Mouse (Mus musculus) cerebellum, postnatal 36 days (tissue): ENCODE measurements around the gene Calm2.

Source experiments
- DNase-seq, 2 experiments: peaks; one replicate each; pipeline ENCODE4 v3.0.0; 2021 to 2022; ENCODE audit warnings: mixed read lengths in 2 of 2

The Calm2 gene

DNA sequence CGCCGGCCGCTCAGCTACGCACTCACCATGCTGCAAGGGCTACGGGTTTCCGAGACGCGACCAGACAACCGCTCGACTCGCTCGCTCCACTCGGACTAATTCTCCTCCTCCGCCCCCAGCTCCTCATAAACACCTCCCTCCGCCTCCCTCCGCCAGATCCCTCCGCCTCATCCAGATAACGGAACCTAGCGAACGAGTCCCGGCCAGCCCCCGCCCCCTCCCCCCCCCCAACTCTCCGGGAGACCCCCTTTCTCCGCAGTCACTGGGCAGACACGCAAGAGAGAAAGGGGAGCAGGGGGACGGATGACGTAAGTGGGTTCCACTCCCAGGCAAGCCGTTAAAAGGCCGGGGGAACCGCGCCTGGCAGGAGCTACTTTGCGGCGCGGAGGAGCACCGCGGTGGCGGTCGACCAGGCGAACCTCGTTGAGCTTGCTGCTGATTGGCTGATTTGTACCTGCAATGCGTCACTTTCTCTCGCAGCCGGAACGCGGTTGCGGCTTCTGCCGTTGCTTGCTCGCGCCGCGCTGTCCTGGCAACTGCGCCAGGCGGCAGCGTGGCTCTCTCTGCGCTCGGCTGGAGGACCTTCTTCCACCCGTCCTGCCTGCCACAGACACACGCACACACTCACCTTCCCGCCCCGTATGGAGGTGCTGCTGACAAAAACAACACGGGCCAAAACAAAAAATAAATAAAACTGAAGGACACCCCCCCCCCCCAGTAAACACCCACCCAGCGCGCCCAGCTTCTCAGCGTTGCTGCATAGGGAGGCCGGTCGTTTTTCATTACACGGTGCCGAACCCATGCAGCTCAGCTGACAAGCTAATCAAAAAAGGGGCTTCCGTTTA is at the start of gene Calm2:
Calm2 (minus strand) TSS at position 169 of the 845 bp plus-strand sequence.
- peak; percentile 98 for DNase-seq

DNA sequence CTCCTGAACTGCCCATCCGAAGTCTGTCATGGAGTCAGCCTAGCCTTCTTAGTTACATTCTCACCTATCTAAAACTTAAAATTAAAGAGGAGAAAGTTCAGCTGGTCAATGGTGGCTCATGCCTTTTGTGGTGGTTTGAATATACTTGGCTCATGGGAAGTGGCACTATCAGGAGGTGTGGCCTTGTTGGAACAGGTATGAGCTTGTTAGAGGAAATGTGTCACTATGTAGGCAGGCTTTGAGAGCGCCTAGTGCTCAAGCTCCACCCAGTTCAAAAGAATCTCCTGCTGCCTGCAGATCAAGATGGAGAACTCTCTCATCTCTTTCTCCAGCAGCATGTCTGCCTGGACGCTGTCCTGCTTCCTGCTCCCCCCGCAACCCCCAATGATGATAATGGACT is 48.8 kb upstream of the Calm2 start:
- DNase-seq = no peak

DNA sequence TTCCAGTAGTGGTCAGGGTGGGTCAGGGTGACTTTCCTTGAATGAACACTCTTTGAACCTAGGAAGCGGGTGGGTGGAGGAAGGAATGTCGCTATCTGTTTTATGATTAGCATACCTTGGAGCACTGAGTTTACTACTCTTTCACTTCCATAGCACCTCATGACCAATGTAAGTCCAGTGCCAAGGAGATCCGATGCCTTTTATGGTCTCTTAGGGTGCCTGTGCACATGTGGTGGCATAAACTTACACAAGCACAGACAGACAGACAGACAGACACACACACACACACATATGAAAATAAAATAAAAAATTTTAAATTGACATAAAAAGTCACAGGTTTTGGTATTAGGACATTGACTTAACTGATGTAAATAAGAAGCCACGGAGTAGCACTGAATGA is 47.6 kb upstream of the Calm2 start:
- DNase-seq = no peak

DNA sequence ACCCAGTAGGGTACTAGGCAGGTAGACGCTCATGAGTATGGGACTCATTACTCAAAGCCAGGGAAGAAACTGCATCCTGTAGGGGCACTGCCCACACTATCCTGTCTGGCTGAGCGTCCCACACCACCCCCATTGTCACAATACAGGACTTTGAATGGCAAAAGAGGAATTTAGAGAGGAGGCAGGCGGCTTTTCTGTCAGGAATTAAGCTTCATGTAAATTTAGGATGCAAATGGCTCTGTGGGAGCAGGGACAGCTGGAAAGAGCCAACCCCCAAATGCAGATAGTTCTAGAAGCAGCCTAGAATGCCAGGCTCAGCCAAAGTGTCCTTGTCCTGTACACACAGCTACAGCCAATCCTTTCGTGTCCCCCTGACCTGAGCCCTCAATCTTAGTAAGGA is 45.6 kb upstream of the Calm2 start:
- no peak for DNase-seq

DNA sequence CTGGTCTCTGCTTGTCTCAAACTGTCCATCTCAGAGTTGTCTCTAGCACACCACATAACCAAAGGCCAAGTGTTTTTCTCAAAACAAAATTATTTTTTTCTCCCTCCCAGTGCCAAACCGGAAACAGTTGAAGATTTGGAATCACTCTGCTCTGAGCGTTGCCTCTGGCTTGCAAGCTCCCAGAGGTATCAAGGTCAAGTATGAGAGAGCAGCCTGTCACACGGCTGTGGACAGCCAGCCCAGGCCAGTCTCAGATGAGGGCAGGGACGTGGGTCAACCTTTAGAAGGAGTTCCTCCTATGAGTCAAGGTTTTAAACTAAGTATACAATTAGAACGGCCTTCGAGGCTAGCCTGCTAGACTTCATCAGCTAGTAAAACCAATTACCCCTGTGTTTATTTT is 43.6 kb upstream of the Calm2 start:
- DNase-seq = no peak

DNA sequence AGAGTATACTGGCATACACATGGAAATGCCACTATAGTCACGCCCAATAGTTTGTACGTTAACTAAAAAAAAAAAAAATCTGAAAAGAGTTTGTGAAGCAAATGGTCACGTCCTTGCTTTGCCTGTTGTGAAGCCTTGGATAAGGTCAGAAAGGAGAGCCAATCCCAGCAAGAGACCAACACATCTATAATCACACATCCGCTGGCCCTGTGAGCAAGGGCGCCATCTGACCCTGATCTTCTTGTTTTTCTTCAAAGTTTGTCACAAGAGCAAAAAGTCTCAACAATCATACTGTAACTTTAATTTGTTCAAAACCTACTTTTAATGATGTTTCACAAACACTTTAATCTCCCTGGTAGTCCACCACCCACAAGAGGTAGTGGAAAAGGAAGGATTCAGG is 39.0 kb upstream of the Calm2 start:
- no peak for DNase-seq

DNA sequence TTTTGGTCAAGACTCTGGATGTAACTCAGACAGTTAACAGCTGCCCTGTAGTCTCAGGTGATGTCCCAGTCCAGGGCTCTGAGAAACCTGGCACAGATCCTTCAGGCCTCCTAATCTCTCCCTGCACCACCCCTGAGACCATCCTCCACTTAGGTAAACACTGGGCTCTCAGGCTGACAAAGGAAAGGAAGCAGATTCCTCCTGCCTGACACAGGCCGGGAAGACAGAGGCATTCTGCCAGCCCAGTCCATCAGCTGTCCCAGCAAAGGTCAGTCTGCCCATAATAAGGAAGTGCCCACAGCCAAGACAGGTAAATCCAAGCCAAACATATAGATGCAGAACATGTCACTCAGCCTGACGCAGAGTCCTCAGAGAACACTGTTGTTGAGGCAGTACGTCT is 36.1 kb upstream of the Calm2 start:
- DNase-seq = no peak

DNA sequence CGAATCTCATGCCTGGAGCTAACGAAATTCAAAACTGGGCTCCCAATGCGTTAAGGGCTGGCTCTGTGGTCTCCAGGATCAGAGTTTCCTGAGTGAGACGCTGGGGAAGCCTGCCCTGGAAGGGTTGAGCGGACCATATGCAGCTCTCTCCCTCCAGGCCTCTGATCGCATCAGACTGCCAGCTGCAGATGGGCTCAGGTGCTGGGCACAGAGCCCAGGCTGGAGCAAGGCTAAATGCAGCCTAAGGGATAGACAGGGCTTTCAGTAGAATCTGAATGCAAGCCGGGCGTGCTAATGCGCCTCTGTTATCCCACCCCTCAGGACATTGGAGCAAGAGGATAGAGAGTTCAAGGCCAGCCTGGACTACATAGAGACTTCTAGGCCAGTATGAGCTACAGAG is 31.8 kb upstream of the Calm2 start:
- DNase-seq = peak; percentile 63 to 76

DNA sequence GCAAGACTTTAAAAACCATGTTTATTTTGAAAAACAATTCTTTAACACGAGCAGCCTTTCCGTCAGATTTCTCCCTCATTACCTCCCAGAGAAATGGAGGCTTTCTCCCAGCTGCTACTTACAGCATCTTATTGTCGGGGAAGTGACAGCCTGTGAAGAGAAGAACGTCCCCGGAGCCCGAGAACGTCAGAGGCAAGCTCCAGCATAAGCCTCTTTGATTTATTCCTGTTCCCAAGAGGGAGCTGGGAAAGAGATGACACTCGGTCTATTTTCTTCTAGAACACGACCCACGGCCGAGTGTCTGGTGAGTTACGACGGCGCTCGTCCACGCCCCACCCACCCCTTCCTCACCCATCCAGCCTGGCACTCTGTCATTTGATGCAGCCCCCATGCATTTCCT is 30.9 kb upstream of the Calm2 start:
- no peak for DNase-seq

DNA sequence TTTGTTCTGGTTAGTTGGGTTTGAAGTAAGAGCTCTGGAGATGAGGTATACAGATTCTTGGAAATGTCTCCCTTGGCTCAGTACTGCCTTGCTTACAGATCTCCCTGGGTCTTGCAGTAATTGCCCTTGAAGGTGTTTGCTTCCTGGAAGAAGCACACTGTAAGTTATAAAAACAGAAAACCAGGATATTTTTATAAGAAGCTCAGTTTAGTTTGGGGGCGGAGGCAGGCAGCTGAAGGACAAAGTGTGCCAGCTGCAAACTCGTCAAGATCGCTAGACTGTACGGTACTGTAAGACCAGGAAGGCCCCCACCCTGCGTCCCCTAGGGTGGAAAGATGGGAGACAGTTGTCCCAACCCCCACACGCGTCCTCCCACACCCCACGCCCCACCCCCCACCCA is 28.6 kb upstream of the Calm2 start:
- no peak for DNase-seq

DNA sequence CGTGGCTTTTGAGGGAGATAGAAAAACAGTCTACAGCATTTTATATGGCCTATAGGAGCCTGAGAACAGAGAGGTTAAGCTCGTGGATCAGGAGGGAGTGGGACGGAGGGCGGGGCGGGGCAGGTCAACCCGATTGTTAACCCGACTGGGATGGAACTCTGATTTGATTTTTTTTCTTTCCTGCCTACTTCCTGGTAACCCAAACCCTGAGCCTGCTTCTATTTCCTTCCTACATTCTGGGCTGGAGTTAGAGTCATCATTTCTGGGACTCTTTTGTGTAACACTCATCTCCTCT is 27.7 kb upstream of the Calm2 start:
- DNase-seq = no peak

DNA sequence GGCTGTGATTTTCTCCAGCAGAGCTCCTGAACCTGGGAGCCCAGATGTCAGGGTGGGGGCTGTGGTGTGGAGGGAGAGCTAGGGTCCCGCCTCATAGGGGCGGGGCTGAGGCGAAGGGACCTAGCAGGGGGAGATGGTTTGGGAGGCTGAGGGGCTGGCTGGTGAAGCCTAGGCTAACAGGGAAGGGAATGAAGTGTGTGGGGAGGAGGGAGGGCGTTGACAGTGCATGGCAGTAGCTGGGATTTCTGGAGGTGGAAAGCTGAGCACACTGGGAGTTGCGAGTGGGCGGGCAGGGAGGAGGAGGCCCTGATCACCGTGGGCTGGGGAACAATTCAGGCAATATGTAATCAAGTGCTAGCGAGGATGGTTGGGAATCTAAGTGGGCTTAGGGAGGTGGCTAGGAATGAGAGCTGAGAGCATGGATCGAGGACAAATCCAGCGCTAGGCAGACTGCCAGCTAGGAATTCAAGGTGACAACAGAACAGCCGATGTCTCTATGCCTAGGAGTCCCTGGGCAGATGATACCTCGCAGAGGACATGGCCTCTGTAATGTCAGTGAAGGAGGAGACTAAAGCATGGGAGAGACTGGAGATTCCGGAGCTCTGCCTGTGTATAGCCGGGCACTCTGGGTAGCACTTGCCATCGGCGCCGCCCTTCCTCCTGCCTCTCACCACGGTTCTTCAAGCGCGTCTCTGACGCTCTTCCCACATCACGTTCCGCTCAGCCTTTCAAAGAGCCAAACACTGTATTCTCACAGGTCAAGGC is 27.2 kb upstream of the Calm2 start:
- DNase-seq = peak; percentile 55 to 62

DNA sequence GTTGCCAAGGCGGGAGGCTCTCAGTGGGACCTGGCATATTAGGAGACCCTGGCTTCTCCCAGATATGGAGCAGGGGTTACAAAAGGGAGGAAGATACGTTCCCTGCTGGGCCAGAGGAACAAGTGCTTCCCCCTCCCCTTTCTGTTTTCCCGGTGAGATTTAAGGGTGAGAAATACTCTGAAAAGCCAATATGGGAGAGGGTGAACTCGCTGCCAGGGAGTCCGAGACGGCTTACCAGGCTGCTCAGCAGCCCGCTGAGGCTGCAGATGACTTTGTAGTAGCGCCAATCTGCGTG is 26.7 kb upstream of the Calm2 start:
- DNase-seq = peak in 1 of 2 experiments; percentile 37

DNA sequence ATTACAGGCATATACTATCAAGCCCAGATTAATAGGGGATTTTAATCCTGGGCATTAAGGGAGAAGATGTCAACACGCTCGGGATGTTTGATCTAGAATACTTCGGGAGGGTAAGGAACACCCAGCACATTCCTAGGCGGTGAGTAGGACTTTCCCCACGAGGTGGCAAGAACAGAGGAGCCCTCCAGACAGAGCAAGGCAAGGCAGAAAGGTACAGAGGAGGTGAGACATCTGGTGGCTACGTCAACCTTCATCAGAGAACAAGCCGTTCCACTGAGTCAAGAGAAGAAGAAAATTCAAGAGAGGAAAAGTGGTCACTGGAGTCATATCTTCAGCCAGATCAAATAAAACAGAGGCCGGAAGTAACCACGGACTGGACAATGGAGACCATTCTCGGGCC is 26.1 kb upstream of the Calm2 start:
- DNase-seq = no peak

DNA sequence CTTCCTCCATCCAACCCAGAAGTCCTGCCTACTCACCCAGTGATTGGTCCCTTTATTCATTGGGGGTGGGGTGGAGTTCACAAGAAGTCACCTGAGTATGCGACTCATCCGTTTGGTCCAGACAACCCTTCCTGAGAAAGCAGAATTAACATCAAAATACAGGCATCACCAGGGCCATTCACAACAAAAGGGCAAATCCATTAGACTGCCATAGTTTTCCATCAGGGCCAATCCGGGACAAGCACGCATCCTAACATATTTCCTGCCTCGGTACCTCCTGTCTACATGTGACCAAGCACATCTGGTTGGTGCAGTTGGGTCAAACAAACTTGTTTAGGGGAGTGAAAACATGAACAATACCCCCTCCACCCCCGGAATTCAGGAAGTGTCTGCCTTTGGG is 24.9 kb upstream of the Calm2 start:
- DNase-seq = no peak

DNA sequence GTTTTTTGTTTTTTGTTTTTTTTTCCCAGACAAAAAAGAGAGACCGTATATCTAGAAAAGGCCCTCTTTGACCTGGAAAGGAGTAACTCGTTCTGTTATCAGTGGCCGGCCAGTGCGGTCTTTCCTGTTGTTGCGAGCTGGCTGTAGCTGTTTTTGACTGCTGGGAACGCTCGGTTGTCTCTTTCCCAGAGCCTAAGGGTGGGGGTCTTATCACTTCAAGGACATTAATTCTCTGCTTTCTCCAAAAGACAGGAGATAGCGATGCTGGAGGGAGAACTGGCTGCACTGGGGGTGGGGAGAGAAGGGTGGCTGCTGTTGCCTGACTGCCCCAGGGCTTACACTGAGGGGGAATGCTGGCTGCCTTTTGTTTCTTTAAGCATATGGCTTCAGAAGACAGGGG is 24.1 kb upstream of the Calm2 start:
- no peak for DNase-seq

DNA sequence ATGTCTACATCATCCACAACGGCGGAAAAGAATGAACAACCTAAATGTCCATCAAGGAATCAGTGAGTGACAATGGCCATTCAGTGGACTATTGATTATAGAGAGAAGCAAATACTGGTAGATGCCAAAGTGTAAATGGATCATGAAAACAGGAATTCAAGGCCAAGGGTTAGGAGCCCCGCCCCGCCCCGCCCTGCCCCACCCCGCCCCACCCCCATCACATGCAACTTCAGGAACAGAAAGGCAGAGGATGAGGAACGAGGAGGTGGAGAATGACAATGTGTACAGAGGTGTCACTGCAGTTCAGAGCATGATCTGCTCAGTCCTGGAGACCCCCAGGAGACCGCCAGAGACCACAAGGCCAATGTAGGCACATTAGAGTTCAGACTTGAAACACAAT is 23.5 kb upstream of the Calm2 start:
- no peak for DNase-seq

DNA sequence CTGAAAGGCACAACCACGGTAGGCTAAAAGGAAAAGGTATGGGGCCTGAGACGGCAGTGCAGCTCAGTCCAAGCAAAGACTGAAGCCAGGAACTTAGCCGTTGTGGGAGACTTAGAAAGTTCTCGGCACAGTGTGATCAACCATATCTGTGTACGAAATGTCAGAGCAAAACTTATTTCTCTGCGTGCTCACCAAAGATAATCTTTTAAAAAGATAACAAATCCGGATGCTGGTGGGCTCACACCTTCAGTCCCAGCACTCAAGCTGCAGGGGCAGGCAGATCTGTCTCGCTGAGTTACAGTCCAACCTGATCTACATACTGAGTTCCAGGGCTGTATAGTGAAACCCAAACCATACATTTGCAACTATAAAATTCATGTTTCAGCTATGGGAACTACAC is 22.7 kb upstream of the Calm2 start:
- DNase-seq = no peak

DNA sequence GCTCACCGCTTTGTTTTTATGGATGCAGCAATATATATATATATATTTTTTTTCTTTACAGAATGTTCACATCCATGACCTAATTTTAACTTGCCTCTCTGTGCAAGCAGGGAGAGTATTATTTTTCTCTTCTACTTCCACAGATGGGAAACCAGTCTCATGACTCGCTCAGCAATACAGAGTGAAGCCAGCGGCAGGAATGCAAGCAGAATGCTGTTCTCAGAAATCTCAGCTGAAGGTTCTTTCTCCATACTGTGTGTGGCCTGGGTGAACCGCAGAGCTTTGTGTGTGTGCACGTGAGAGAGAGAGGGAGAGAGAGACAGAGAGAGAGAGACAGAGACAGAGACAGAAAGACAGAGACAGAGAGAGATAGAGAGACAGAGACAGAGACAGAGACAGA is 21.9 kb upstream of the Calm2 start:
- DNase-seq = no peak

DNA sequence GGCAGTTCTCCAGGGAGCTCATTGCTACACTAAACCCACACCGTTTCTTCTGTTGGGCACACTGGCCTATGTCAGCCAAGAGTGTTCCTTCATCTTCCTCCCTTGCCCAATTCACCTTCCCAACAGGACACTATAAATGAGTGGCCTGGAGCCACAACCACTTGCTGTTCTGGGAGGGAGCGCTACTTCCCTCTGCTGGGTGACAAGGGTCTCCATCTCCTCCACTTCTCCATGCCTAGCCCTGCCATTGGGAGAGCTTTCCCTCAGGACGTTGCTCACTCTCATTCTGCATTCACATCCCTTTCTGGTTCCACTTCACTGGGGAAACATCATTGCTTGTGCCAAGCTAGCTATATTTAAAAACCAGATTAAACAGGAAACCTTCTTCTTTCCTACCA is 14.8 kb upstream of the Calm2 start:
- DNase-seq = no peak

DNA sequence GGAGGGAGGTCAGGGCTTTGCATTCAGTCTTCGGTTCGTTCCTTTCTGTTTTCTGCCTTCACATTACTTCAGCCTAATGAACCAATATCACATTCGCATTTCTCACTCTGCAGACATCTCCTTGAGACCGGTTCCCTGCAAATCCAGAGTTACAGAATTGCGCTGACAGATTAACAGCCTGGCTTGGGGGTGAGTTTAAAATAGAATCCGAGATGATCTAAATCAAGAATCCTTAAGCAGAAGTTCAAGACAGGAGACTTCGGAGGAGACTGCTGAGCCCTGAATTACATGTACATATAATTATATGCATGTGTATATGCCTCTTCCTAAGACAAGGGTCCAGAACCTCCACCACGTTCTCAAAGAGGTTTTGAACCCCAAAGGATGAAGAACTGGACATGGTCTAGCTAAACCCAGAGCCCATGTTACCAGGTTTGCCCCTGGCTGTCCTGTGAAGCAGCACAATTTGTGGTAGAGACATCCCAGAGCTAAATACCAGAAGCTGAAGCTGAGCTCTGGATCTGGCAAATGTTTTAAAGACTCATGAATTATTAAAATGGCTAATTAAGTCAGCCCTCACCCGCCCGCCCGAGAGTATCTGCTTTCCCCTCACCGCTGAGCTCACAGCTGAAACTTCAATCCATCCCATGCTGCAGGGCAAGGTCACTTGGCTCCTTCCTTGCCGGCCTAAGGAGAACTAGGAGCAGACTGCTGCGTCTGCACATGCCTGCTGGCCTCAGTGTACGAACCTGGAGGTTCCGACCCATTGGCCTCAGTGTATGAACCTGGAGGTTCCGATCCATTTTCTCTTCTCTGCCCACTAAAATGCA is 14.1 kb upstream of the Calm2 start:
- DNase-seq = no peak

DNA sequence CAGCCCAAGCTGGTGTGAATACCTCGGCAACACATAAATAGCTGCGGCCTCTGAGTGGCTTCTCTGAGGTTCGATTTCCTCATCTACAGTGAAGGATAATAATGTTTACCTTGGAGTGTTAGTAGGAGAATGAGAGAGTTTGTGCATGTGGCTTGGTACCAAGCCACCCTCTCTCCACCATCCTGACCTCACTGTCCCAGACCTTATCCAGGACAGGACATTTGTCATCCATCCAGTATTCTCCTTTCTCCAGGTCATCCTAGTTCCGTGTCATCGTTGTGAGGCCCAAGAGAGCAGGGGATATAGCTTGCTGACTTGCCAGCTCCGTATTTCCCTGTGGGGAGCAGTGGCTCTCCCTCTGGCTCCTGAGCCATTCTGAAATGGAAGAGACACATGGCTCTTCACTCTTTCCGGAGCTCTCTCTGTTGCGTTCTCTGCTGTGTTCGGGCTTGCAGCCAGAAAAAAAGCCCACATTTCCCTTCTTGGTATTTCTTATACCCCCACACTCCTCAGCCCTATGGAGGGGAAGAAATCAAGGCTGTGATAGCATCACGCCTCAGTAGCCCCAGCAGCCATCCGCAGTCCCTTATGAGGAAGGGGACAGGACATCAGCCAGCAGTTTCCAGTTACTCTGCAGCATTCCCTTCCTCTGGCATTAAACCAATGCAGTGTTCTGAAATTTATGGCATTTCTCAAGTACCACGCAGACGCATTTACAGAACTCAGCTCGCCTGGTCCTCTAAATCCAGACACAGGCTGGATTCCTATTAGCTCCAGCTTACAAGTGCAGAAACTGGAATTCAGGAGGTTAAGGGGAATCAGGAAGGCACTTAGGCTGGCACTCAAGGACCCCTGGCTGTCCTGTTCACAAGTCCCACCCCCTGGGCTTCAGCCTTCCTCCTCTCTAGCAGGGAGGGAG is 13.3 kb upstream of the Calm2 start:
- DNase-seq = no peak
